Mouse (Mus musculus) heart, adult 8-10 months (tissue): Measurements from ENCODE around the gene Jag2. TPM values are rescaled to one million over a fixed set of nuclear protein-coding genes. Genes with fewer than 3 reads are reported as not detected.

ENCODE experiments used
- DNase-seq: peaks from one replicate; pipeline ENCODE4 v3.0.0; 2022; ENCODE audit warnings: low spot score
- total RNA-seq, 4 experiments: library from RNA; stranded (reverse); gene quantifications; 2 replicates each; pipeline ENCODE4 v1.2.4; 2022

The Jag2 gene
- 10 to 100 TPM; 25.1 to 30.4 (median 29.8) TPM for total RNA-seq

DNA sequence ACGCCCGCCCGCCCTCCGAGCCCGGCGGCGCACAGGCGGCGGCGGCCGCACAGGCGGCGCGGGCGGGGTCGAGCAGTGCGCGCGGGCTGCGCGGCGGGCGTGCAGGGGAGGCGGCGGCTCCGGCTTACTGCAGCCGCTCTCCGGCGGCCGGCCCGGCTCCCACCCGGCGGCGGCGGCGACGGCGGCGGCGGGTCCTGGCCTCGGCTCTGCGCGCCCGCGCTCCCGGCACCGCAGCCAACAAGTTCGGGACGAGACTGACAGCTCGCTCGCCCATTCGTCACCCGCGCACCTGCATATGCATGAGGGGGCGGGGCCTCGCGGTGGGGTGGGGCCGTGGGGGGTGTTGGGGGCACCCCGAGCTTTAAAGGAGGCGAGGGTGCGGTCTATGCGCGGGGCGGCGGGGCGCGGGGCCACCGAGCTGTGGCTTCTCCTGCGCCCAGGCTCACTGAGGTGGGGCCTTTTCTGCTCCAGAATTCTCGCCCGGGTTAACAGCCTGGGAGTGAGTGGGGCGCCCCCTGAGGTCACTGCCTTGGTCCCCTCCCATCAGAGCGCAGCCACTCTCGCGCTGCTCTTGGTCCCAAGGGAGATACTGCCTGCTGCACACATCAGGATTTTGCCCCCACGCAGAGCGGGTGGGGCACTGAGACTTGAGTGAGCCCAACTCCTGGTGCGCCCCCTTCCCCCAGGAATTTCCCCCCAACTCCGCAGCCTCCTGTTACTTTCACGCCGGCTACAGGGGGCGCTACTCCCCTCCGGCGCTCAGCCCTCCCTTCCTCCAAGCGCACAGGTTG, at the start of gene Jag2:
Gene Jag2, minus strand, starts transcription at position 215 of the 791 bp plus-strand sequence.
- DNase-seq, result peak; percentile 61

DNA sequence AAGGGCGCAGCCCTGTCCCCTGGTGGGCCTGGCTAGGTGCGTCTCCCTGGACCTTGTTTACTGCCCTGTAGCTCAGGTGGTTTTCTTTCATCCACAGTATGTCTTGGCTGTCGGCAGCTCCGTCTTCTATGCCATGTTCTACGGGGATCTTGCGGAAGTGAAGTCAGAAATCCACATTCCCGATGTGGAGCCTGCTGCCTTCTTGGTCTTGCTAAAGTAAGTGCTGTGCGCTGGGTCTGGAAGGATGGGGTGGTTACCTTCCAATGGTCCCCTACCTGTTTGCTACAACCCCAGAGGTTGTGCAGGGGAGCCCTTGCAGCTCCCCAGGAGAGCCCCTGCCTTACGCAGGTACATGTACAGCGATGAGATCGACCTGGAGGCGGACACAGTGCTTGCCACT, 47.6 kb upstream of the Jag2 start:
- no peak for DNase-seq

- DNase-seq, result peak; percentile 83
Observed at GRCm38 (mm10) chr12:112976371-112977073, 46.9 kb upstream of the Jag2 start, which contains the start of gene Btbd6. Gene Btbd6, plus strand, starts transcription at chr12:112976482.

GRCm38 (mm10) chr12:112974736-112975135, 45.2 kb upstream of the Jag2 start:
- DNase-seq, result no peak

- DNase-seq, result no peak
Observed at GRCm38 (mm10) chr12:112969616-112970015, 40.0 kb upstream of the Jag2 start.

GRCm38 (mm10) chr12:112968943-112969342, 39.4 kb upstream of the Jag2 start:
- no peak for DNase-seq

GRCm38 (mm10) chr12:112965783-112966182, 36.2 kb upstream of the Jag2 start:
- no peak for DNase-seq

DNA sequence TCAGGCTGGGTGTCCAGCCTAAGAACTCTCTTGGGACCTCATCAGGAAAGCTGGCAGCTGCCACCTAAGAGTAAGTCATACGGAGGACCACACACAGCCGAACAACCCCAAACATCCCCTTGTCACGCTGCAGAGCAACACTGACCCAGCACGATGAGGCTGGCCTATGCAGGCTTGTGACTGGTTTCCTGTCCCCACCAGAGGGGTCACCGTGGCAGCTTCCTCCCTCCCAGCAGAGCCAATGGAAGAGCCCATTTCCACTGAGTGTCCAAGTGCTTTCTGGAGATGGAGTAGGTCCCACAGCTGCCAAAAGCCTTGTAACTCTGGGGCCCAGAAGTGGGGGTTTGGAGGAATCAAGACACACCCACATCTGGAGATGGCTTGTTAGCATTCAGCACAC, 32.3 kb upstream of the Jag2 start:
- DNase-seq, result no peak

DNA sequence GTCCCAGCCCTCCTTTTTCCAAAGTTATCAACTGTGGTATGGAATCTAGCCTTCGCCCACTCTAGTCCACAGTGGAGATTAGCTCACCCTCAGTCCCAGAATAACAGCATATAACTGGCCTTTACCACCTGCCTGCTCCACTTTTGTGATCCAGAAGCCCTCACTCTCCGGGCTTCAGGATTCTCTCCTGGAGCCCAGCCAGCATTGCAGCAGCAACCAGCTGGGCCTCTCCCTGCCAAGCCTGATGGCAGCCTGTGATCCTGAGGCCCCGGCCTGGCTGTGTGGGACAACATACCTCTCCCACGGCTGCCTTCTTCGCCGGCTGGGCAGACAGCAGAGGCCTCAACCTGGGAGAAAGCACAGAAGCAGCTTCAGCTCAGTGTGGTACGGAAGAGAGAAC, 31.9 kb upstream of the Jag2 start:
- DNase-seq, result no peak

DNA sequence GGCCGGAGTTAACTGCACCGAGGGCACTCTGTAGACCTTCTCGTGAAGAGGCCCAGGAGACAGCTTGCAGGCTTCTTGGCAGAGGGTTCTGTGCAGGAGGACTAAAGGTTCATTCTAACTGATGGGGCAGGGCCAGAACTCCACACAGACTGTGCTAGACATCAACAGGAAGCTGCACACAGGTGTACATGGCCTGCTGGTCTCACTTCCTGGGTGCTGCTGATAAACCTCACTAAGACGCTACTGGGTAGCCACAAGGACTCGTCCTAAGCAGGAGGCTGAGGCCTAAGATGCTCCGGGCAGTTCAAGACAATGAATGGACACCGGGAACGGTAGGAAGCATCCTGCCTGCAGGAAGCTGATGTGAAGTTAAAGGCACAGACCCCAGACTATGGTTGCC, 29.8 kb upstream of the Jag2 start:
- no peak for DNase-seq

GRCm38 (mm10) chr12:112958303-112958702, 28.7 kb upstream of the Jag2 start:
- DNase-seq, result no peak

- peak; percentile 81 for DNase-seq
Observed at GRCm38 (mm10) chr12:112955800-112956199, 26.2 kb upstream of the Jag2 start.

DNA sequence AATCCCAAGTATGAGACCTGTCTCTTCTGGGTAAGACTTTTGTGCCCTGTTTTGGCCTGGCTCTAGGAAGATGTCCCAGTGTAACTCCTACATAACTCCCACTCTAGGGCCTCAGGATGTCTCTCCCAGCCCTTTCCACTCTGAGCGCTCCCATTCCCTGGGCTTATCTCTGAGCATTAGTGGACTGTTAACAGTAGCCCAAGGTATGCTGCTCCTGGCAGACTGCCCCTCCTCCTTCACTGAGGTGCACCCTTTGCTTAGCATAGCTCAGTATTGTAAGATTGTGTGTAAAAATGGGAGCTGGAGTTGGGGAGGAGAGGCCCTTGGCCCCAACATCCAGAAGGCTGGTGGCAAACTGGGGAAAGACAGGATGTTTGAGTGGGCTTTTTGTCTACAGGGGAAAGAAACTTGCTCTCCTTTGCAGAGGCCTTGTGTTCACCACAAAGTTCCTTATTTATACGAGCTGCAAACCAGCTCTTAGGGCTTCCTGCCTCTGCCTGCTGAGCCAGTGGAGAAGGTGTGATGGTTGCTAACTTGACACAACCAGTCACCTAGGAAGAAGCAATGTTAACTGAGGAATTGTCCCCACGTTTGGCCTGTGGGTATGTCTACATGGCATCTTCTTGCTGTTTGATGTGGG, 23.5 kb upstream of the Jag2 start:
- DNase-seq, result no peak

GRCm38 (mm10) chr12:112952433-112952832, 22.9 kb upstream of the Jag2 start:
- peak; percentile 72 for DNase-seq

- no peak for DNase-seq
Observed at GRCm38 (mm10) chr12:112951150-112951842, 21.7 kb upstream of the Jag2 start.

DNA sequence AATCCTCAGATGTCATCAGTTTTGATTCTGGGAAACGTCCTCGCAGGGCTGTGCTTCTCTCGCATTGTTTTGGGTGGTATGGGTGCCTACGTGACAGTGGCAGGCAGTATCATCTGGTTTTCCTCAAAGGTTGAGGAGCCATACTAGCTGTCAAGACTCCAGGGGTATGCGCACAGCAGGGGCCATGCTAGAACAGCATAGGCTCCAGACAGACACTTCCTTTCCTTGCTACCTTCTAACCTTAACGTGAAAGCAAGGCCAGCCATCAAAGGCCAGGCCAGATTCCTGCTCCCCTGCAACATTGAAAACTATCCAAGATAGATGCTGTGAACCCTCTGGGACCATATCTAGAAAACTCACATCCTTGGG, 21.2 kb upstream of the Jag2 start:
- DNase-seq, result no peak

DNA sequence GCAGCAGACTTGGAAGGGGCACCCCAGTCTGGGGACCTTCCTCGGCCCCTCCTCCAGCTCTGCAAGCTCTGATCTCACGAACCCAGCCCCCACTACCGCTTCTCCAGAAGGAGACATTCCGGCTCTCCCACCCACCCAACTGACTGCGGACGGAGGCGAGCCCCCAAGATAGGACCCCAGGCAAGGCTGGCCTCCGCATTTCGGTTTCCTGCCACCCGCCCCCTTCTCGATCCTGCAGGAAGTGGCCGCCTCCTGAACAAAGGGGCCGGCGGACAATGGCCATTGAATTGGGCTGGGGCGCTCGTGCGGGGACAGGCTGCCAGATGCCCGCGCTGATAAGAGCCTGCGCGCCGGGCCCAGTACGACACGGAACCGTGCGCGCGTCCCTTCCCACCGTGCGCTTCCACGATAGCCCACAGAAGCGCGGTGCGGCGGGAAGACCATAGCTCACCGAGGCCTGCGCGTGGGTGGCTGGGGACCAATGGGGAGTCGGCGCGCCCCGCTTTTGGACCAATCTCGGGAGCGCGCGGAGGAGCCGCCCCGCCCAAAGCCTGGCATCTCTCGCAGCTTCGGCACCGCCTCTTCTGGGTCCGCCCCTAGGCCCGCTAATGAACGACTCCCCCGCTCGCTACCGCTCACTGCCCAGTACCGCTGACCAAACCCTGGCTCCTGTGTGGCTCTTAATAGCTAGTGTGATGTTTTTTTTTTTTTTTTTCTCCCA, 20.6 kb upstream of the Jag2 start:
- DNase-seq, result peak; percentile 81

- no peak for DNase-seq
Observed at GRCm38 (mm10) chr12:112947307-112947706, 17.7 kb upstream of the Jag2 start.

DNA sequence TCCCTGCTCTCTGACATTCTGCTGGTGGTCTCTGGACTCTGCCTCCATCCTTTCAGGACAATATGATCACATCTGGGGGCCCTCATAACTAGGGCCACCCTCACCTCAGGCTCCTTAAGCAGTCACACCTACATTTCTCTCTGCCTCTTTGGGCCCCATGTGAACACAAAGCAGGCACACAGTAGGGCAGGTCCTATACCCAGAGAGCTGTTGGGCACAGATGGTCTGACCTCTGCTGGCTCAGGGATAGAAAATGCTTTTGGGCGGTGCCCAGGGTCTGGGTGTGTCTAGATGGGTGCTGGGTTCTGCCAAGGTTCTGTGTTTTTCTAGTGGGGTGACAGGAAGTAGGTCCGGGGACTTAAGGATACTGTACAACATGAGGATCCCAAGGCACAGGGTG, 14.1 kb upstream of the Jag2 start:
- no peak for DNase-seq

- peak; percentile 73 for DNase-seq
Observed at GRCm38 (mm10) chr12:112941776-112942713, 12.5 kb upstream of the Jag2 start, which contains the start of gene Nudt14. Gene Nudt14, minus strand, starts transcription at chr12:112942124.
